Mouse (Mus musculus) liver, postnatal 0 days (tissue): ENCODE measurements around the gene Agrp.

Source experiments
- CTCF ChIP-seq: sonication (generic); IDR thresholded peaks from 2 replicates; pipeline ENCODE4 v1.5.1; 2016; ENCODE audit warnings: antibody characterized with exemption, low read depth
- EP300 ChIP-seq: IDR thresholded peaks from 2 replicates; pipeline ENCODE4 v1.6.1; 2016; ENCODE audit warnings: antibody characterized with exemption, low read depth, mild to moderate bottlenecking

DNA sequence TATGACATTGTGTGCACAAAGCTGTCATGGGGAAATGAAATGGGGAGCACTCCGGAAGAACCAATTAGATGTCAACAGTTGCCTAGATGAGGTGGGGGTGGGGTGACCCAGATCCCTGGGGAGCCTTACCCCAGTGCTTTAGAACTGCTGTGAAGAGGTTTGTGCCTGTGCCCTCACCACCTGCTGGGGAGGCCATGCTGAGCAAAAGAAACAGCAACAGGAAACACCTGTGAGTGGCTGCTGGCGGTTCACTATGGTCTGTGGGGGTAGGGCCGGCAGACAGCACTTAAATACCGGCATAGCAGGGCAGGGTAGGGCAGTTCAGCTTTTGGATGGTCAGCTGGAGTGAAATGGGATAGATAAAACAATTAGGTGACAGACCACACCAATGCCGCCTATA, 14.1 kb downstream of the Agrp start:
- 0 out of 2 replicates have a peak, but pooled peaks have one; percentile 8 for TF ChIP-seq CTCF
- TF ChIP-seq EP300 = peak; percentile 51; the same call in 1 of the 2 replicates
